Mouse (Mus musculus): ENCODE measurements around the gene Tvp23a. TPM values are rescaled to one million over a fixed set of nuclear protein-coding genes. Genes with fewer than 3 reads are reported as not detected.
A peak's percentile ranks its signal among the peaks of the same experiment; 100 is the strongest.

Tvp23a gene
- polyA plus RNA-seq, 1 experiment = not detected

DNA sequence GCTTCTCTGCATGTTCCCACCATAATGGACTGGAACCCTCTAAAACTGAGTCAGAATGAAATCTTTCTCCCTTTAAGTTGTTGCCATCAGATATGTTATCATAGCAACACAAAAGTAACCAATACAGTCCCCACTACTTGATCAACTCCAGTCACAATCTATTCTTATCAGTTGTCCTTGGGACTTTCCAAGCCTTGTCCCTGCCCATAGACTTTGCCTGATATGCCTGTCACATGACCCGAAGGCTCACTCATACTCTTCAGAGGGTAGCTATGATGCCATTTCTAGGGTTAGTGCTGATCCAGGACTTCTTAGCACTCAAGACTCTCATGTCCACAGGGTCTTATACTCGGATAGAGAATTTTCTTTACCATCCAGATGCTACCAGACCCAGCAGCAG, 13.0 kb upstream of the Tvp23a start:
- Histone ChIP-seq H3K4me3 (ENCODE audit: insufficient read depth, low read length) (no peak overlapping the region), H3K4me1 (ENCODE audit: control insufficient read depth, insufficient read depth, low read length) (peaks cover 11% of the 10 kb centered on the region), H3K27ac (ENCODE audit: insufficient read depth, low read depth, low read length) (no peak overlapping the region)
- no peak for TF ChIP-seq POLR2A (IDR thresholded peaks at IDR 0.05; ENCODE audit: borderline replicate concordance, low read depth, low read length)
- TF ChIP-seq CTCF (IDR thresholded peaks at IDR 0.05; ENCODE audit: low read depth, low read length) = no peak

DNA sequence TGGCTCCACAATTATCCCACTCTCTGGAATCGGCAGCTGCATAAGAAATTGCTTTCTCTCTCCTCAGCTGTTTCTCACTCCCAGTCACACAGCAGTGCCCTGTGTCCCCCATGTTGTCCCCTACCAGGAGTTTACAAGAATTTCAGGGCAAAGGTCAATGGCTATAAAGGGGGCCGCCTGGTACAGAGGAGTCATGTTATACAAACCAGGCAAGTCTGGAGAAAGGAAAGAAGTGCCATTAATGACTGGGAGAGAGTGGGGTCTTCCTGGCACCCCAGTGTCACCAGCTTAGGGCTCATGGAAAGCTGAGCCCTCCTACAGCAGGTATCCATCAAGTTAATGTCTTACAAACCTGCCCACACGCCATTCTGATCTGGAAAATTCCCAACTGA, 7.4 kb upstream of the Tvp23a start:
- TF ChIP-seq CTCF (IDR thresholded peaks at IDR 0.05; ENCODE audit: low read depth, low read length) (no peak), POLR2A (IDR thresholded peaks at IDR 0.05; ENCODE audit: borderline replicate concordance, low read depth, low read length) (no peak)
- no peak overlapping the region for H3K4me3 ChIP-seq (ENCODE audit: insufficient read depth, low read length)
- peaks cover 36% of the 10 kb centered on the region for H3K4me1 ChIP-seq (ENCODE audit: control insufficient read depth, insufficient read depth, low read length)
- H3K27ac ChIP-seq (ENCODE audit: insufficient read depth, low read depth, low read length) = no peak overlapping the region

DNA sequence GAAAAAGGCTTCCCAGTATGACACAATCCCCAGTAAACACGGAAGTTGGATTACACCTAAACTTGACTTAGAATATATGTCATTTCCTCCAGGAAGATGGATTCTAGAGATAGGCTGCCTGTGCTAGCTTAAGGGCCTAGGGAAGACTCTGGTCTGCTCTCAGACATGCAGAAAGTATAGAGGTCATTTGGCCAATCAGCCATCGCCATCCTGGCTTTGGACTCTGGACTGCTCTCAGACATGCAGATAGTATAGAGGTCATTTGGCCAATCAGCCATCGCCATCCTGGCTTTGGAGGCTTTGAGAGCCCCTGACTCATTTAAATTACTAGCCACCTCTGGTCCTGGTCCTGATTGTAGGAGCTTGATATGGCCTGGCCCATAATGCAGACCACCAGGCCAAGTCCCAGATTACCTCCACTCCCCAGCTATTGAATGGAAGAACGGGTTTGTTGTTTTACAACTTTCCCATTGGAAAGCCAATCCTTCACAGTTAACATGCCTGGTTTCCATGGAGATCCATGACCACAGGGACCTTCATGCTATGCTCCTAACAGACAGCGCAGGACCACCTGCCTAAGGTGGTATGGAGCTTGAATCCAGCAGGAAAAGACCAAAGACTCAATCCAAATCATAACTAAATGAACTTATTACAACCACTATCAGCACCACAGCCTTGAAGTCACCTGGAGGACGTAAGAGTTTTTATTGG, 6.9 kb upstream of the Tvp23a start:
- H3K4me3 ChIP-seq (ENCODE audit: insufficient read depth, low read length) = no peak overlapping the region
- no peak for TF ChIP-seq POLR2A (IDR thresholded peaks at IDR 0.05; ENCODE audit: borderline replicate concordance, low read depth, low read length)
- no peak for TF ChIP-seq CTCF (IDR thresholded peaks at IDR 0.05; ENCODE audit: low read depth, low read length)

DNA sequence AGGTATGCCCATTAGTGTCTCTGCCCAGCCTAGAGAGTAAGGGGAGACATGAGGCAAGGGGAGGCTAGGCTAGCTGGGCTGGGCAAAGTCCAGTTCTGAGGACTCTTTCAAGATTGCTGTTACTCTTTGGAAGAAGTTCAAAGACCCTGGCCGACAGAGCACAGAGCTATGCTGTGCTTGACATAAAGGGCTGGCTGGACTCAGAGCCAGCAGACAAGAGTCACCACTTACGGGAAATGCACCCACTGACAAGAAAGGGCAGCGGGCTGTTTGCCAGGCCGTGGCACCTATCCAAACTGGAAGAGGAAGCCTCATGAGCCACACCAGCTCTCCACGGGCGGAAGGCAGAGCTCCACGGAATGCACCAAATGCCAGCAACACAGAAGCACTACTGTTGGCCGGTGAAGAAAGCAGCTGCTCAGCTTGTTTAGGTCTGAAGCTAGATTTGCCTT, 5.3 kb upstream of the Tvp23a start:
- Histone ChIP-seq H3K4me3 (ENCODE audit: insufficient read depth, low read length) (peak overlapping the region; percentile 10; the same call in 1 of the 2 replicates), H3K4me1 (ENCODE audit: control insufficient read depth, insufficient read depth, low read length) (peaks cover 42% of the 10 kb centered on the region), H3K27ac (ENCODE audit: insufficient read depth, low read depth, low read length) (peak overlapping the region; percentile 79)
- no peak for TF ChIP-seq CTCF (IDR thresholded peaks at IDR 0.05; ENCODE audit: low read depth, low read length)

More for the DNA sequence above, 6.9 kb upstream of the Tvp23a start:
- Histone ChIP-seq H3K4me1 (ENCODE audit: control insufficient read depth, insufficient read depth, low read length) (peaks cover 36% of the 10 kb centered on the region), H3K27ac (ENCODE audit: insufficient read depth, low read depth, low read length) (no peak overlapping the region)

DNA sequence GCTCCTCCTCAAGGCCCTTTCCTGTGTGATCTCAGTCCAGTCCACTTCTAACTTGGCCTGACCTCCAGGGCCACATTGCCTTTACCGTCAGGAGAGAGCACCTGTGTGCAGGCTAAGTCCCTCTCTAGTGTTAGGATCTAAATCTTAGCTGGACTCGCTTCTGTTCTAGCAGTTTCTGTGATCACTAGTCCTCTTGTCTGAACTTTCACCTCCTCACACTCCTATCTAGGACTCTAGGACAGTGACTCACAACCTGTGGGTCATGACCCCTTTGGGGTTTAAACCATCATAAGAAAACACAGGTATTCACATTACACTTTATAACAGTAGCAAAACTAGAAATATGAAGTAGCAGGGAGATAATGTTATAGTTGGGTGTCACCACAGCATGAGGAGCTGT, 4.7 kb upstream of the Tvp23a start:
- TF ChIP-seq CTCF (IDR thresholded peaks at IDR 0.05; ENCODE audit: low read depth, low read length) = no peak
- no peak for TF ChIP-seq POLR2A (IDR thresholded peaks at IDR 0.05; ENCODE audit: borderline replicate concordance, low read depth, low read length)
- H3K4me1 ChIP-seq (ENCODE audit: control insufficient read depth, insufficient read depth, low read length) = peaks cover 42% of the 10 kb centered on the region
- H3K4me3 ChIP-seq (ENCODE audit: insufficient read depth, low read length) = no peak overlapping the region
- H3K27ac ChIP-seq (ENCODE audit: insufficient read depth, low read depth, low read length) = peak overlapping the region; percentile 79

DNA sequence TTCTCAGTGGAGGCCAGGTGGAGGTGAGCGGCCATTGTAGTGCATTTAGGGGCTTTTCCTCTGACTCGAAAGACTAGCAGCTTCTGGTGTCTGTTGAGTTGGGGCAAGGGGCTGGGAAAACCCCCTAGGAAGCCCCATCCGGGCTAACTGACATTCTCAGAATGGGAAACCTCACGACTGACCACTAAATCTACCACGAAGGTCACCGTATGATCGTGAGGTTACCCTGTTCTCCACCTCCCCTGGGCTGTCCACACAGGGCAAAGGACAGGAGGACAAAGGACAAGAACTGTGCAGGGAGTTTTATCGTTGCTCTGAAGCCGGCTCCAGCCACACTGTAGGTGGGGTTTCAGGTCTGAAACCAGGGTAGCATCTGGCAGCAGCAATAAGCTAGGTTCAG, 1.8 kb upstream of the Tvp23a start:
- no peak overlapping the region for H3K27ac ChIP-seq (ENCODE audit: insufficient read depth, low read depth, low read length)
- TF ChIP-seq POLR2A (IDR thresholded peaks at IDR 0.05; ENCODE audit: borderline replicate concordance, low read depth, low read length) = no peak
- no peak for TF ChIP-seq CTCF (IDR thresholded peaks at IDR 0.05; ENCODE audit: low read depth, low read length)
- no peak overlapping the region for H3K4me3 ChIP-seq (ENCODE audit: insufficient read depth, low read length)
- peaks cover 35% of the 10 kb centered on the region for H3K4me1 ChIP-seq (ENCODE audit: control insufficient read depth, insufficient read depth, low read length)

DNA sequence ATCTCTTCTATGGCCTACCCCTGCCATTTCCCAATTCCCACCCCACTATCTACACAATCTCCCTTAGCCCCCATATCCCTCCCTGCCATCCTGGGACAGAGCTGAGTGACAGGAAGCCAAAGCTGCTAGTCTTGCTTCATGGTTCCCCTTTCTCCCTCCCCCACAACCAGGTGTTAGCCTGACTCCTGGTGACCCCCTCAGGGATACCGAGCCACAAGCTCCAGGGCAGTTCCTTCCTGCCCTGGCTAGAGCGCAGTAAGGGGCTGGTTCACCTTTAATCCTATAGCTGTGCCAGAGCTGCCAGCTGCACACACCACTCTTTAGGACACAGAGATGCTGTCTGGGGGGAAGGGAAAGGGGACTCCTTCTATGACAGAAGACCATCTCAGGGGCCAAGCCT, 619 bp upstream of the Tvp23a start:
- TF ChIP-seq CTCF (IDR thresholded peaks at IDR 0.05; ENCODE audit: low read depth, low read length) = no peak
- TF ChIP-seq POLR2A (IDR thresholded peaks at IDR 0.05; ENCODE audit: borderline replicate concordance, low read depth, low read length) = no peak

DNA sequence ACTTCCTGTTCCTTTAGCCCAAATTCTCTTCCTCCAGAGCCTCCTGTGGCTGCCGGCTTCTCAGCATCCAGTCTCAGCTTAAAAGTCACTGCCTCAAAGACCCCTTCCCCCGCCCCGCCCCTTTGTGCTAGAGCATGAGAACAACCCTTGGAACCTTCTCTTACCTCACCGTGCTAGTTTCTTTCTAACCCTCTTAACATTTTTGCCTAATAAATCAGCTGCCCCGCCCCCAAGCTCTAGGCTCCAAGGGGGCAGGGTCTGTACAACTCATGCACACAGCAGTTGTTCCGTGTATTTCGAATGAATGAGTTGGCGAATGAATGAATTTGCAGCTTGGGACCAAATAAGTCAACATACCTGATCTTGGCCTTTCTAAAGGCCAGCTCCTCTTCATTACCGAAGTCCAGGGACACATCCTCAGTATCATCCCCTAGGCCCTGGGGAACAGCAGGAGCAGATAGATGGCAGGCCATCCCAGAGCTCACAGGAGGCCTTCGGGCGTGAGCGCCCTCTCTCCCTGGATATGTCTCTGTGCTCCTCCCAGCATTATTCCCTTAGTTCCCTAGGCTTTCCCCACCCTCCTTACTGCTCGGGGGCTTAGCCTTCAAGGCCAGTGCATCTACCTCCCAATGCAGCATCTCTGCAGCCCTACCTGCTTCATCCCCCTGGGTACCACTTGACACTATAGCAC, 444 bp downstream of the Tvp23a start:
- Histone ChIP-seq H3K4me3 (ENCODE audit: insufficient read depth, low read length) (no peak overlapping the region), H3K4me1 (ENCODE audit: control insufficient read depth, insufficient read depth, low read length) (peaks cover 20% of the 10 kb centered on the region), H3K27ac (ENCODE audit: insufficient read depth, low read depth, low read length) (no peak overlapping the region)
- TF ChIP-seq CTCF (IDR thresholded peaks at IDR 0.05; ENCODE audit: low read depth, low read length) (no peak), POLR2A (IDR thresholded peaks at IDR 0.05; ENCODE audit: borderline replicate concordance, low read depth, low read length) (no peak)

More for the DNA sequence above, 619 bp upstream of the Tvp23a start:
- peaks cover 25% of the 10 kb centered on the region for H3K4me1 ChIP-seq (ENCODE audit: control insufficient read depth, insufficient read depth, low read length)
- no peak overlapping the region for H3K27ac ChIP-seq (ENCODE audit: insufficient read depth, low read depth, low read length)
- no peak overlapping the region for H3K4me3 ChIP-seq (ENCODE audit: insufficient read depth, low read length)

DNA sequence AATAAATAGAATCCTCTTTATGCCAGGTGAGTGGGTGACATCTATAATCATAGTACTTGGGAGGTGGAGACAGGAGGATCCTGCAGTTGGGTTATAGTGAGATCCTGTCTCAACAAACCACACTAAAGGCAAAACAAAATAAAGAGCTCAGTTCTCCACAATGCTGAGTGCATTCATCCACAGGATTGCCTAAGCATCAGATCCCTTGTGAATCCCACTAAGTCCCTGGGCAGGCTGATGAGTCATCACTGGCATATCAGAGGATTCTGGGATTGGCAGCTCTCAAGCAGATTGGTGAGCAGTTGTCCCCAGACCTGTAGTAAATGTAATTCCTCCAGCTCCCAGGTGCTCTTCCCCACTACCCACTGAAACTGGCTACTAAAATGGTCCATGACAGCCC, 3.4 kb downstream of the Tvp23a start:
- H3K4me3 ChIP-seq (ENCODE audit: insufficient read depth, low read length) = no peak overlapping the region
- no peak for TF ChIP-seq CTCF (IDR thresholded peaks at IDR 0.05; ENCODE audit: low read depth, low read length)
- TF ChIP-seq POLR2A (IDR thresholded peaks at IDR 0.05; ENCODE audit: borderline replicate concordance, low read depth, low read length) = no peak
- no peak overlapping the region for H3K27ac ChIP-seq (ENCODE audit: insufficient read depth, low read depth, low read length)
- H3K4me1 ChIP-seq (ENCODE audit: control insufficient read depth, insufficient read depth, low read length) = peaks cover 19% of the 10 kb centered on the region

DNA sequence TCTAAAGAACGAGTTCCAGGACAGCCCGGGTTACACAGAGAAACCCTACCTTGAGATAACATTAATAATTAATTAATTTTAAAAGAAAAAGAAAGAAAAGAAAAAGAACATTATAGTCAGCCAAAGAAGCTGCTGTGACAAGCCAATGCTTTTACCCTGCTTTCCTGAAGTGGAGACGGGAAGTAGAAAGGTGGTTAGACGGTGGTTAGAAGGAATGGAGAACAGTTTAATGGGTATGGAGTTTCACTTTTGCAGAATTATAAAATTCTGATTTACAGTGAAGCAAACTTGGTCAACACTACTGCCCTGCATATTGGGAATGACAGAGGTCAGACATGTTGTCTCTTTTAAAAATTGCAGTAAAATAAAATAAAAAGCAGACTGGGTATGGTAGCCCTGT, 5.4 kb downstream of the Tvp23a start:
- H3K27ac ChIP-seq (ENCODE audit: insufficient read depth, low read depth, low read length) = no peak overlapping the region
- H3K4me3 ChIP-seq (ENCODE audit: insufficient read depth, low read length) = no peak overlapping the region
- TF ChIP-seq POLR2A (IDR thresholded peaks at IDR 0.05; ENCODE audit: borderline replicate concordance, low read depth, low read length) (no peak), CTCF (IDR thresholded peaks at IDR 0.05; ENCODE audit: low read depth, low read length) (no peak)
- H3K4me1 ChIP-seq (ENCODE audit: control insufficient read depth, insufficient read depth, low read length) = peaks cover 33% of the 10 kb centered on the region

Data from bone marrow macrophage, adult 2 months (primary cell).